Mouse (Mus musculus) cerebellum, adult 11 months (tissue): ENCODE results near the gene Pigr.

Experiments
- DNase-seq: peaks from one replicate; pipeline ENCODE4 v3.0.0; 2022

Pigr gene

GRCm38 (mm10) chr1:130887354-130887753 lies 60.9 kb downstream of the Pigr start, which contains the start of gene Il24:
Gene Il24 (minus strand): TSS chr1:130887454.
- DNase-seq = no peak

GRCm38 (mm10) chr1:130892446-130892845 lies 66.0 kb downstream of the Pigr start:
- no peak for DNase-seq

GRCm38 (mm10) chr1:130893329-130894040 lies 67.0 kb downstream of the Pigr start:
- no peak for DNase-seq

GRCm38 (mm10) chr1:130894468-130894867 lies 68.0 kb downstream of the Pigr start:
- DNase-seq = no peak
